Comparison of ENCODE assay signal across 15 mouse cellular contexts in genomic region chr13:56697171-56697570, GRCm38 (mm10). TPM values are rescaled to one million over a fixed set of nuclear protein-coding genes. Genes with fewer than 3 reads are reported as not detected.
DNase-seq lines count a peak whose midpoint lies in the region; ATAC-seq lines count a peak whose summit lies in the region.
"Had no signal": no experiment of that assay in that cellular context is flagged by ENCODE, and none has a peak within 500 bp of the region (broad histone marks: within the 10 kb centered on the region; RNA-seq: fewer than 3 reads in every experiment).

No protein-coding gene starts in this region.

- peak overlapping the region; percentile 61 for H3K27ac ChIP-seq in liver, embryonic 13.5 days
- H3K27ac ChIP-seq in forebrain, embryonic 14.5 days (ENCODE audit: low read depth, low read length) = peak overlapping the region; percentile 78; the same call in 1 of the 2 replicates
- H3K27ac ChIP-seq in neural tube, embryonic 13.5 days (replicated peaks) = peak overlapping the region; percentile 84
- H3K27ac ChIP-seq: intestine, embryonic 15.5 days had no signal

- ATAC-seq in cerebellum, adult (ENCODE audit: insufficient number of reproducible peaks, low FRiP score, low TSS enrichment) = peak; percentile 23; the same call in 1 of the 2 replicates
- no peak for ATAC-seq in liver, embryonic 13.5 days (ENCODE audit: low read depth)
- ATAC-seq in forebrain, embryonic 14.5 days = no peak
- no peak for ATAC-seq in neural tube, embryonic 13.5 days (ENCODE audit: low read depth)
- ATAC-seq: intestine, embryonic 15.5 days had no signal

- no peaks in the 10 kb centered on the region for H3K9me3 ChIP-seq in liver, embryonic 13.5 days (replicated peaks)
- no peaks in the 10 kb centered on the region for H3K9me3 ChIP-seq in forebrain, embryonic 14.5 days (replicated peaks; ENCODE audit: control insufficient read depth, low read length)
- no peaks in the 10 kb centered on the region for H3K9me3 ChIP-seq in neural tube, embryonic 13.5 days
- H3K9me3 ChIP-seq: intestine, embryonic 15.5 days had no signal

- no peak overlapping the region for H3K4me2 ChIP-seq in liver, embryonic 13.5 days
- H3K4me2 ChIP-seq in forebrain, embryonic 14.5 days (ENCODE audit: low read length) = no peak overlapping the region
- H3K4me2 ChIP-seq in neural tube, embryonic 13.5 days = no peak overlapping the region
- H3K4me2 ChIP-seq: intestine, embryonic 15.5 days had no signal

- peaks cover 16% of the 10 kb centered on the region for H3K4me1 ChIP-seq in liver, embryonic 13.5 days (replicated peaks)
- H3K4me1 ChIP-seq in forebrain, embryonic 14.5 days (ENCODE audit: control insufficient read depth, insufficient read depth, low read length) = peaks cover 16% of the 10 kb centered on the region; the same call in 1 of the 2 replicates
- H3K4me1 ChIP-seq in neural tube, embryonic 13.5 days (replicated peaks) = peaks cover 38% of the 10 kb centered on the region

- no peaks in the 10 kb centered on the region for H3K36me3 ChIP-seq in liver, embryonic 13.5 days
- no peaks in the 10 kb centered on the region for H3K36me3 ChIP-seq in forebrain, embryonic 14.5 days (ENCODE audit: control insufficient read depth, insufficient read depth, low read length)
- H3K36me3 ChIP-seq in neural tube, embryonic 13.5 days = no peaks in the 10 kb centered on the region
- H3K36me3 ChIP-seq: intestine, embryonic 15.5 days had no signal

- no peak for DNase-seq in cerebellum, adult 11-12 months
- DNase-seq in liver, embryonic 13.5 days = no peak
- DNase-seq in liver = no peak
- DNase-seq in forebrain, embryonic 14.5 days (ENCODE audit: low spot score) = peak; percentile 72
- no peak for DNase-seq in right cerebral cortex, postnatal 10 days (ENCODE audit: low spot score in 2 of 2)
- no peak for DNase-seq in embryo, embryonic 10.5 days (ENCODE audit: low spot score)
- DNase-seq: adrenal gland, adult 2 months; cerebellum, postnatal 36 days; gastrocnemius, postnatal 14 days; kidney, postnatal 10 days; left cerebral cortex, postnatal 4 days had no signal

- 73% methylated on average over 2 of the region's 2 CpGs for WGBS in liver, embryonic 13.5 days (ENCODE audit: insufficient replicate concordance)
- WGBS in forebrain, embryonic 14.5 days = 83% methylated on average over 2 of the region's 2 CpGs
- WGBS in neural tube, embryonic 13.5 days = 95% methylated on average over 2 of the region's 2 CpGs

- H3K4me3 ChIP-seq in liver, embryonic 13.5 days (replicated peaks) = no peak overlapping the region
- no peak overlapping the region for H3K4me3 ChIP-seq in forebrain, embryonic 14.5 days (ENCODE audit: low read depth, low read length)
- H3K4me3 ChIP-seq in neural tube, embryonic 13.5 days = no peak overlapping the region
- H3K4me3 ChIP-seq: intestine, embryonic 15.5 days had no signal

- H3K9ac ChIP-seq in liver, embryonic 13.5 days = no peak overlapping the region
- H3K9ac ChIP-seq in forebrain, embryonic 14.5 days (ENCODE audit: low read length) = no peak overlapping the region
- 0 out of 2 replicates have a peak overlapping the region, but pooled peaks have one; percentile 23 for H3K9ac ChIP-seq in neural tube, embryonic 13.5 days
- H3K9ac ChIP-seq: intestine, embryonic 15.5 days had no signal

- no peaks in the 10 kb centered on the region for H3K27me3 ChIP-seq in liver, embryonic 13.5 days
- no peaks in the 10 kb centered on the region for H3K27me3 ChIP-seq in forebrain, embryonic 14.5 days (replicated peaks; ENCODE audit: control insufficient read depth, insufficient read depth, low read length)
- H3K27me3 ChIP-seq in neural tube, embryonic 13.5 days = no peaks in the 10 kb centered on the region
- H3K27me3 ChIP-seq: intestine, embryonic 15.5 days had no signal

RNA-seq across cellular contexts. Expression of gene Smad5, which starts 5.6 kb away (rescaled TPM):
- polyA plus RNA-seq in liver, embryonic 13.5 days (2015; fragmentation: Nextera tagmentation; extraction: Ambion mirVana) = 3.7 and 5.3 TPM in 2 replicates
- polyA plus RNA-seq in forebrain, embryonic 14.5 days (2014; fragmentation: Nextera tagmentation; extraction: Ambion mirVana) = 39.7 and 45.8 TPM in 2 replicates
- polyA plus RNA-seq in neural tube, embryonic 13.5 days (2015; fragmentation: Nextera tagmentation; extraction: Ambion mirVana) = 22.7 and 25.7 TPM in 2 replicates

RNA-seq across cellular contexts. Expression of gene Gm45623, which starts 56.5 kb away (rescaled TPM):
- polyA plus RNA-seq in liver, embryonic 13.5 days (2015; fragmentation: Nextera tagmentation; extraction: Ambion mirVana) = not detected in 2 replicates
- polyA plus RNA-seq in forebrain, embryonic 14.5 days (2014; fragmentation: Nextera tagmentation; extraction: Ambion mirVana) = 0.85 and 1.1 TPM in 2 replicates
- 1.0 and 1.6 TPM in 2 replicates for polyA plus RNA-seq in neural tube, embryonic 13.5 days (2015; fragmentation: Nextera tagmentation; extraction: Ambion mirVana)
- polyA plus RNA-seq: adrenal gland, adult 2 months; urinary bladder, adult 2 months had no signal
